Mouse (Mus musculus) hindbrain, embryonic 13.5 days (tissue): ENCODE measurements around the gene Pcare. TPM values are rescaled to one million over a fixed set of nuclear protein-coding genes. Genes with fewer than 3 reads are reported as not detected.

Experiments
- ATAC-seq: fragments of 200-750 bp; cut with Nextera tagmentation; 2 replicates; pipeline ENCODE4 v1.8.0; 2017; ENCODE audit warnings: moderate TSS enrichment; ENCODE audit not compliant: low FRiP score
- H3K27ac ChIP-seq: fragments of 300-500 bp; sonication (generic); 2 replicates; pipeline ENCODE4 v1.5.1; 2015; ENCODE audit warnings: inconsistent platforms, mild to moderate bottlenecking, moderate library complexity
- H3K27me3 ChIP-seq: fragments of 300-500 bp; sonication (generic); 2 replicates; pipeline ENCODE4 v1.6.1; 2015; ENCODE audit warnings: mild to moderate bottlenecking, inconsistent platforms
- H3K36me3 ChIP-seq: fragments of 300-500 bp; sonication (generic); 2 replicates; pipeline ENCODE4 v1.6.1; 2015; ENCODE audit warnings: mild to moderate bottlenecking, inconsistent platforms
- H3K4me1 ChIP-seq: fragments of 300-500 bp; sonication (generic); replicated peaks from 2 replicates; pipeline ENCODE4 v1.6.1; 2015; ENCODE audit warnings: inconsistent platforms
- H3K4me2 ChIP-seq: fragments of 300-500 bp; sonication (generic); 2 replicates; pipeline ENCODE4 v1.6.1; 2015; ENCODE audit warnings: inconsistent platforms, mild to moderate bottlenecking, moderate library complexity
- H3K4me3 ChIP-seq: fragments of 300-500 bp; sonication (generic); 2 replicates; pipeline ENCODE4 v1.5.1; 2015; ENCODE audit warnings: mild to moderate bottlenecking, inconsistent platforms
- H3K9ac ChIP-seq: fragments of 300-500 bp; sonication (generic); 2 replicates; pipeline ENCODE4 v1.6.1; 2015; ENCODE audit warnings: mild to moderate bottlenecking, inconsistent platforms
- H3K9me3 ChIP-seq: fragments of 300-500 bp; sonication (generic); 2 replicates; pipeline ENCODE4 v1.6.1; 2016; ENCODE audit warnings: inconsistent platforms
- WGBS: fragments of 180-500 bp; shearing (Covaris S2); methylation state at CpG from one replicate; pipeline ENCODE4 v1.1.7; 2015; 5-methylcytosine and 5-hydroxymethylcytosine counted together
- polyA plus RNA-seq: library from polyadenylated mRNA; unstranded; fragments of >200 nt; fragmentation: Nextera tagmentation; extraction: Ambion mirVana; gene quantifications from 2 replicates; pipeline ENCODE4 v1.2.1, GENCODE M21; 2015

Pcare gene
- polyA plus RNA-seq, 1 experiment from 2014 or later = not detected

- Histone ChIP-seq H3K4me1 (no peaks in the 10 kb centered on the region), H3K27me3 (no peaks in the 10 kb centered on the region), H3K4me3 (no peak overlapping the region), H3K9me3 (no peaks in the 10 kb centered on the region), H3K36me3 (no peaks in the 10 kb centered on the region), H3K9ac (no peak overlapping the region), H3K4me2 (no peak overlapping the region), H3K27ac (no peak overlapping the region)
- no peak for ATAC-seq
These were observed 32.3 kb downstream of the Pcare start for GRCm38 (mm10) chr17:71720434-71720833.

GRCm38 (mm10) chr17:71717881-71718625, 34.6 kb downstream of the Pcare start:
- Histone ChIP-seq H3K27me3 (no peaks in the 10 kb centered on the region), H3K36me3 (no peaks in the 10 kb centered on the region), H3K27ac (no peak overlapping the region), H3K4me3 (no peak overlapping the region), H3K4me2 (no peak overlapping the region), H3K9ac (no peak overlapping the region), H3K4me1 (no peaks in the 10 kb centered on the region), H3K9me3 (no peaks in the 10 kb centered on the region)
- WGBS = 95% methylated on average over 8 of the region's 8 CpGs
- ATAC-seq = no peak

GRCm38 (mm10) chr17:71715034-71715433, 37.7 kb downstream of the Pcare start:
- no peaks in the 10 kb centered on the region for H3K36me3 ChIP-seq
- no peak for ATAC-seq
- H3K9me3 ChIP-seq = no peaks in the 10 kb centered on the region
- H3K27ac ChIP-seq = no peak overlapping the region
- no peak overlapping the region for H3K4me2 ChIP-seq
- H3K4me1 ChIP-seq = no peaks in the 10 kb centered on the region
- H3K4me3 ChIP-seq = no peak overlapping the region
- H3K27me3 ChIP-seq = no peaks in the 10 kb centered on the region
- H3K9ac ChIP-seq = no peak overlapping the region
- WGBS = 72% methylated on average over 3 of the region's 3 CpGs

- Histone ChIP-seq H3K4me1 (peaks cover 9% of the 10 kb centered on the region), H3K27ac (no peak overlapping the region), H3K36me3 (no peaks in the 10 kb centered on the region), H3K27me3 (no peaks in the 10 kb centered on the region), H3K9me3 (no peaks in the 10 kb centered on the region), H3K4me3 (no peak overlapping the region), H3K4me2 (no peak overlapping the region), H3K9ac (no peak overlapping the region)
- 87% methylated on average over 6 of the region's 6 CpGs for WGBS
- no peak for ATAC-seq
These were observed 40.4 kb downstream of the Pcare start for GRCm38 (mm10) chr17:71712279-71712678.

- H3K9ac ChIP-seq = no peak overlapping the region
- no peaks in the 10 kb centered on the region for H3K36me3 ChIP-seq
- no peak overlapping the region for H3K4me2 ChIP-seq
- H3K27ac ChIP-seq = no peak overlapping the region
- peaks cover 9% of the 10 kb centered on the region for H3K4me1 ChIP-seq
- no peaks in the 10 kb centered on the region for H3K27me3 ChIP-seq
- no peak overlapping the region for H3K4me3 ChIP-seq
- H3K9me3 ChIP-seq = no peaks in the 10 kb centered on the region
- no peak for ATAC-seq
- 43% methylated on average over 4 of the region's 4 CpGs for WGBS
These were observed 45.0 kb downstream of the Pcare start for GRCm38 (mm10) chr17:71707715-71708114.

GRCm38 (mm10) chr17:71705550-71706480, 46.9 kb downstream of the Pcare start:
- no peak overlapping the region for H3K9ac ChIP-seq
- 88% methylated on average over 14 of the region's 14 CpGs for WGBS
- no peaks in the 10 kb centered on the region for H3K9me3 ChIP-seq
- H3K4me1 ChIP-seq = peaks cover 9% of the 10 kb centered on the region
- no peak overlapping the region for H3K27ac ChIP-seq
- H3K36me3 ChIP-seq = no peaks in the 10 kb centered on the region
- H3K27me3 ChIP-seq = 0 out of 2 replicates have a peak, but pooled peaks cover 3% of the 10 kb centered on the region
- no peak overlapping the region for H3K4me3 ChIP-seq
- H3K4me2 ChIP-seq = no peak overlapping the region
- ATAC-seq = no peak

GRCm38 (mm10) chr17:71705113-71705512, 47.6 kb downstream of the Pcare start:
- no peak overlapping the region for H3K27ac ChIP-seq
- H3K9me3 ChIP-seq = no peaks in the 10 kb centered on the region
- no peaks in the 10 kb centered on the region for H3K36me3 ChIP-seq
- H3K4me2 ChIP-seq = no peak overlapping the region
- ATAC-seq = no peak
- no peak overlapping the region for H3K9ac ChIP-seq
- 0 out of 2 replicates have a peak, but pooled peaks cover 3% of the 10 kb centered on the region for H3K27me3 ChIP-seq
- 82% methylated on average over 1 of the region's 1 CpGs for WGBS
- peaks cover 9% of the 10 kb centered on the region for H3K4me1 ChIP-seq
- H3K4me3 ChIP-seq = no peak overlapping the region

GRCm38 (mm10) chr17:71698619-71698956, 54.1 kb downstream of the Pcare start:
- ATAC-seq = no peak
- no peaks in the 10 kb centered on the region for H3K36me3 ChIP-seq

GRCm38 (mm10) chr17:71697896-71698618, 54.6 kb downstream of the Pcare start:
- Histone ChIP-seq H3K27ac (no peak overlapping the region), H3K9ac (no peak overlapping the region), H3K36me3 (no peaks in the 10 kb centered on the region), H3K4me2 (no peak overlapping the region), H3K4me3 (no peak overlapping the region), H3K9me3 (no peaks in the 10 kb centered on the region), H3K27me3 (0 out of 2 replicates have a peak, but pooled peaks cover 3% of the 10 kb centered on the region), H3K4me1 (peaks cover 9% of the 10 kb centered on the region)
- WGBS = 86% methylated on average over 11 of the region's 11 CpGs
- no peak for ATAC-seq

More at GRCm38 (mm10) chr17:71698619-71698956, 54.1 kb downstream of the Pcare start:
- Histone ChIP-seq H3K27me3 (0 out of 2 replicates have a peak, but pooled peaks cover 3% of the 10 kb centered on the region), H3K27ac (no peak overlapping the region), H3K4me3 (no peak overlapping the region), H3K9ac (no peak overlapping the region), H3K9me3 (no peaks in the 10 kb centered on the region), H3K4me2 (no peak overlapping the region), H3K4me1 (peaks cover 4% of the 10 kb centered on the region; the same call in 1 of the 2 replicates)
- 92% methylated on average over 11 of the region's 11 CpGs for WGBS

- 80% methylated on average over 5 of the region's 5 CpGs for WGBS
- Histone ChIP-seq H3K27me3 (0 out of 2 replicates have a peak, but pooled peaks cover 3% of the 10 kb centered on the region), H3K27ac (no peak overlapping the region), H3K9ac (no peak overlapping the region), H3K4me3 (no peak overlapping the region), H3K4me1 (peaks cover 16% of the 10 kb centered on the region), H3K36me3 (no peaks in the 10 kb centered on the region), H3K9me3 (no peaks in the 10 kb centered on the region), H3K4me2 (no peak overlapping the region)
- ATAC-seq = no peak
These were observed 56.3 kb downstream of the Pcare start for GRCm38 (mm10) chr17:71696396-71696795.

GRCm38 (mm10) chr17:71695716-71696315, 56.9 kb downstream of the Pcare start:
- H3K36me3 ChIP-seq = no peaks in the 10 kb centered on the region
- WGBS = 78% methylated on average over 15 of the region's 15 CpGs
- H3K4me2 ChIP-seq = no peak overlapping the region
- H3K4me3 ChIP-seq = no peak overlapping the region
- 0 out of 2 replicates have a peak, but pooled peaks cover under 1% of the 10 kb centered on the region for H3K27me3 ChIP-seq
- H3K27ac ChIP-seq = no peak overlapping the region
- no peaks in the 10 kb centered on the region for H3K9me3 ChIP-seq
- no peak for ATAC-seq
- no peak overlapping the region for H3K9ac ChIP-seq
- peaks cover 18% of the 10 kb centered on the region for H3K4me1 ChIP-seq

- Histone ChIP-seq H3K36me3 (no peaks in the 10 kb centered on the region), H3K4me1 (peaks cover 18% of the 10 kb centered on the region), H3K9me3 (no peaks in the 10 kb centered on the region), H3K4me2 (no peak overlapping the region), H3K27me3 (no peaks in the 10 kb centered on the region), H3K9ac (no peak overlapping the region), H3K27ac (no peak overlapping the region), H3K4me3 (no peak overlapping the region)
- no peak for ATAC-seq
- 86% methylated on average over 8 of the region's 8 CpGs for WGBS
These were observed 57.5 kb downstream of the Pcare start for GRCm38 (mm10) chr17:71695151-71695550.
